Mouse (Mus musculus) layer of hippocampus, adult 2 months (tissue): ENCODE measurements around the gene Odaph. TPM values are rescaled to one million over a fixed set of nuclear protein-coding genes. Genes with fewer than 3 reads are reported as not detected.
A peak's percentile ranks its signal among the peaks of the same experiment; 100 is the strongest.

Experiments used
- DNase-seq, 2 experiments: peaks; one replicate each; pipeline ENCODE4 v3.0.0; 2022; ENCODE audit warnings: low spot score in 2 of 2
- H3K27ac ChIP-seq: fragments of 200-600 bp; 2 replicates; pipeline ENCODE4 v1.8.1; 2022
- H3K4me3 ChIP-seq: fragments of 200-600 bp; 2 replicates; pipeline ENCODE4 v1.8.1; 2022; ENCODE audit warnings: mild to moderate bottlenecking
- CTCF ChIP-seq: fragments of 200-600 bp; conservative IDR thresholded peaks from 2 replicates; pipeline ENCODE4 v1.8.1; 2022; ENCODE audit warnings: antibody characterized with exemption, mild to moderate bottlenecking, moderate library complexity
- total RNA-seq, 2 experiments: library from RNA; stranded (reverse); gene quantifications; 2 replicates each; pipeline ENCODE4 v1.2.3; 2021

The Odaph gene
- total RNA-seq, 2 experiments from 2014 or later: not detected

GRCm38 (mm10) chr5:91972046-91972445 is 15.2 kb upstream of the Odaph start:
- TF ChIP-seq CTCF: no peak
- Histone ChIP-seq H3K27ac (no peak overlapping the region), H3K4me3 (no peak overlapping the region)
- no peak for DNase-seq

- DNase-seq: no peak
- Histone ChIP-seq H3K27ac (no peak overlapping the region), H3K4me3 (no peak overlapping the region)
- no peak for TF ChIP-seq CTCF
Measured at GRCm38 (mm10) chr5:91974002-91974401, 13.3 kb upstream of the Odaph start.

GRCm38 (mm10) chr5:91975758-91976157 is 11.5 kb upstream of the Odaph start:
- no peak for DNase-seq
- TF ChIP-seq CTCF: no peak
- Histone ChIP-seq H3K4me3 (no peak overlapping the region), H3K27ac (no peak overlapping the region)

GRCm38 (mm10) chr5:91976566-91977396 is 10.5 kb upstream of the Odaph start:
- no peak for TF ChIP-seq CTCF
- H3K4me3 ChIP-seq: no peak overlapping the region
- H3K27ac ChIP-seq: no peak overlapping the region
- DNase-seq: no peak

GRCm38 (mm10) chr5:91977397-91977770 is 9.9 kb upstream of the Odaph start:
- TF ChIP-seq CTCF: no peak
- Histone ChIP-seq H3K4me3 (no peak overlapping the region), H3K27ac (no peak overlapping the region)
- no peak for DNase-seq

- Histone ChIP-seq H3K27ac (no peak overlapping the region), H3K4me3 (no peak overlapping the region)
- DNase-seq: no peak
- no peak for TF ChIP-seq CTCF
Measured at GRCm38 (mm10) chr5:91981176-91981840, 6.0 kb upstream of the Odaph start.

GRCm38 (mm10) chr5:91983490-91983889 is 3.8 kb upstream of the Odaph start:
- DNase-seq: no peak
- no peak overlapping the region for H3K27ac ChIP-seq
- no peak for TF ChIP-seq CTCF
- H3K4me3 ChIP-seq: no peak overlapping the region

- Histone ChIP-seq H3K27ac (no peak overlapping the region), H3K4me3 (no peak overlapping the region)
- DNase-seq: no peak
- no peak for TF ChIP-seq CTCF
Measured at GRCm38 (mm10) chr5:91985721-91986120, 1.6 kb upstream of the Odaph start.

GRCm38 (mm10) chr5:91987799-91988198 is 524 bp downstream of the Odaph start:
- DNase-seq: no peak
- no peak for TF ChIP-seq CTCF
- H3K4me3 ChIP-seq: no peak overlapping the region
- no peak overlapping the region for H3K27ac ChIP-seq

- DNase-seq: no peak
- Histone ChIP-seq H3K4me3 (no peak overlapping the region), H3K27ac (no peak overlapping the region)
- TF ChIP-seq CTCF: no peak
Measured at GRCm38 (mm10) chr5:91989261-91989660, 2.0 kb downstream of the Odaph start.

GRCm38 (mm10) chr5:91991191-91991937 is 4.1 kb downstream of the Odaph start:
- no peak for DNase-seq
- no peak overlapping the region for H3K27ac ChIP-seq
- no peak for TF ChIP-seq CTCF

GRCm38 (mm10) chr5:91993061-91993460 is 5.8 kb downstream of the Odaph start:
- Histone ChIP-seq H3K27ac (no peak overlapping the region), H3K4me3 (no peak overlapping the region)
- no peak for DNase-seq
- TF ChIP-seq CTCF: no peak

More at GRCm38 (mm10) chr5:91991191-91991937, 4.1 kb downstream of the Odaph start:
- no peak overlapping the region for H3K4me3 ChIP-seq

- no peak for TF ChIP-seq CTCF
- DNase-seq: peak; percentile 29 to 35
- Histone ChIP-seq H3K4me3 (peak overlapping the region; percentile 43), H3K27ac (0 out of 2 replicates have a peak overlapping the region, but pooled peaks have one; percentile 40)
Measured at GRCm38 (mm10) chr5:91994546-91994945, 7.3 kb downstream of the Odaph start.
